Mouse (Mus musculus): ENCODE measurements at regions not wholly inside any gene's neighbourhood (a gene's known extent, or its start where the extent isn't known, plus 50 kb on each side); places are given as distances from the start of the nearest gene placed in this dataset.

GRCm38 (mm10) chr13:94708786-94709185 is 79.9 kb upstream of the Tbca start:
- no peak for DNase-seq (ENCODE audit: low spot score)

GRCm38 (mm10) chr13:94709691-94710573 is 78.8 kb upstream of the Tbca start:
- DNase-seq (ENCODE audit: low spot score), result peak; percentile 67

- no peak for DNase-seq (ENCODE audit: low spot score)
Measured at GRCm38 (mm10) chr13:94710574-94711172, 78.0 kb upstream of the Tbca start.

- no peak for DNase-seq (ENCODE audit: low spot score)
Measured at GRCm38 (mm10) chr13:94713451-94713850, 75.3 kb upstream of the Tbca start.

- DNase-seq (ENCODE audit: low spot score), result no peak
Measured at GRCm38 (mm10) chr13:94721625-94722024, 67.1 kb upstream of the Tbca start.

All from ovary, postnatal 36 days (tissue).